Mouse (Mus musculus) heart, postnatal 0 days (tissue): ENCODE measurements around the gene Actbl2. TPM values are rescaled to one million over a fixed set of nuclear protein-coding genes. Genes with fewer than 3 reads are reported as not detected.

Experiments used
- ATAC-seq: fragments of 200-750 bp; cut with Nextera tagmentation; 2 replicates; pipeline ENCODE4 v1.8.0; 2017; ENCODE audit warnings: low read depth, moderate number of reproducible peaks, moderate library complexity; ENCODE audit not compliant: insufficient read depth
- DNase-seq: peaks from one replicate; pipeline ENCODE4 v3.0.0-alpha.2; 2016; ENCODE audit warnings: low spot score
- H3K27ac ChIP-seq: fragments of 300-500 bp; sonication (generic); 2 replicates; pipeline ENCODE4 v1.5.1; 2014; ENCODE audit warnings: low read depth, mild to moderate bottlenecking
- H3K27me3 ChIP-seq: fragments of 300-500 bp; sonication (generic); 2 replicates; pipeline ENCODE4 v1.6.1; 2014; ENCODE audit warnings: low read length, mixed read lengths; ENCODE audit not compliant: control insufficient read depth, insufficient read depth
- H3K36me3 ChIP-seq: fragments of 300-500 bp; sonication (generic); replicated peaks from 2 replicates; pipeline ENCODE4 v1.6.1; 2014; ENCODE audit warnings: low read length, mixed read lengths; ENCODE audit not compliant: control insufficient read depth, insufficient read depth
- H3K4me1 ChIP-seq: fragments of 300-500 bp; sonication (generic); 2 replicates; pipeline ENCODE4 v1.6.1; 2014; ENCODE audit warnings: antibody characterized with exemption; ENCODE audit not compliant: control insufficient read depth, insufficient read depth
- H3K4me2 ChIP-seq: fragments of 300-500 bp; sonication (generic); 2 replicates; pipeline ENCODE4 v1.6.1; 2014; ENCODE audit warnings: low read depth, mild to moderate bottlenecking, low read length, moderate library complexity
- H3K4me3 ChIP-seq: fragments of 300-500 bp; sonication (generic); 2 replicates; pipeline ENCODE4 v1.5.1; 2014; ENCODE audit warnings: low read depth, low read length
- H3K9ac ChIP-seq: fragments of 300-500 bp; sonication (generic); replicated peaks from 2 replicates; pipeline ENCODE4 v1.6.1; 2014; ENCODE audit warnings: low read depth, low read length, mixed read lengths
- H3K9me3 ChIP-seq: fragments of 300-500 bp; sonication (generic); replicated peaks from 2 replicates; pipeline ENCODE4 v1.6.1; 2016; ENCODE audit warnings: low read length; ENCODE audit not compliant: control insufficient read depth
- CTCF ChIP-seq: IDR thresholded peaks from 2 replicates; pipeline ENCODE4 v1.5.1; 2016; ENCODE audit warnings: antibody characterized with exemption, control low read depth, low read depth
- EP300 ChIP-seq: IDR thresholded peaks from 2 replicates; pipeline ENCODE4 v1.6.1; 2016; ENCODE audit warnings: antibody characterized with exemption, low read depth
- WGBS: fragments of 180-500 bp; shearing (Covaris S2); extraction: QIAGEN DNeasy Blood & Tissue Kit; methylation state at CpG from one replicate; pipeline ENCODE4 v1.1.7; 2014; 5-methylcytosine and 5-hydroxymethylcytosine counted together
- polyA plus RNA-seq: library from polyadenylated mRNA; unstranded; fragments of >200 nt; fragmentation: Nextera tagmentation; extraction: Ambion mirVana; gene quantifications from 2 replicates; pipeline ENCODE4 v1.2.1, GENCODE M21; 2015
- total RNA-seq: library from RNA; depleted of rRNA; stranded (reverse); fragments of >200 nt; gene quantifications from 2 replicates; pipeline ENCODE4 v1.2.3, GENCODE M21; 2014; ENCODE audit warnings: low replicate concordance

The Actbl2 gene
- total and polyA plus RNA-seq, 2 experiments from 2014 or later, result not detected

- DNase-seq (no peak), ATAC-seq (no peak)
- whole genome bisulfite sequencing, result 57% methylated on average over 8 of the region's 8 CpGs
- H3K36me3 ChIP-seq, result no peaks in the 10 kb centered on the region
- no peaks in the 10 kb centered on the region for H3K9me3 ChIP-seq
- no peak overlapping the region for H3K4me3 ChIP-seq
- H3K9ac ChIP-seq, result no peak overlapping the region
- H3K27me3 ChIP-seq, result no peaks in the 10 kb centered on the region
- no peak overlapping the region for H3K4me2 ChIP-seq
- no peaks in the 10 kb centered on the region for H3K4me1 ChIP-seq
- TF ChIP-seq CTCF, result no peak
- TF ChIP-seq EP300, result no peak
- no peak overlapping the region for H3K27ac ChIP-seq
These were observed 17.1 kb downstream of the Actbl2 start for GRCm38 (mm10) chr13:111271868-111272267.

GRCm38 (mm10) chr13:111286461-111287385, 31.9 kb downstream of the Actbl2 start:
- Histone ChIP-seq H3K27ac (no peak overlapping the region), H3K4me3 (no peak overlapping the region), H3K9ac (no peak overlapping the region), H3K9me3 (no peaks in the 10 kb centered on the region; the same call in 1 of the 2 replicates), H3K4me1 (peaks cover 4% of the 10 kb centered on the region; the same call in 1 of the 2 replicates), H3K4me2 (no peak overlapping the region), H3K36me3 (no peaks in the 10 kb centered on the region), H3K27me3 (no peaks in the 10 kb centered on the region)
- ATAC-seq (no peak), DNase-seq (no peak)
- WGBS, result 70% methylated on average over 10 of the region's 10 CpGs
- TF ChIP-seq CTCF, result no peak
- no peak for TF ChIP-seq EP300

GRCm38 (mm10) chr13:111291161-111291957, 36.5 kb downstream of the Actbl2 start:
- 36% methylated on average over 17 of the region's 17 CpGs for WGBS
- TF ChIP-seq EP300 (no peak), CTCF (no peak)
- Histone ChIP-seq H3K4me3 (no peak overlapping the region), H3K27ac (peak overlapping the region; percentile 83), H3K27me3 (no peaks in the 10 kb centered on the region), H3K36me3 (no peaks in the 10 kb centered on the region), H3K4me2 (0 out of 2 replicates have a peak overlapping the region, but pooled peaks have one; percentile 11), H3K4me1 (peaks cover 25% of the 10 kb centered on the region), H3K9ac (no peak overlapping the region; the same call in 1 of the 2 replicates), H3K9me3 (no peaks in the 10 kb centered on the region)
- peak; percentile 37 for DNase-seq
- ATAC-seq, result no peak; the same call in 1 of the 2 replicates

DNA sequence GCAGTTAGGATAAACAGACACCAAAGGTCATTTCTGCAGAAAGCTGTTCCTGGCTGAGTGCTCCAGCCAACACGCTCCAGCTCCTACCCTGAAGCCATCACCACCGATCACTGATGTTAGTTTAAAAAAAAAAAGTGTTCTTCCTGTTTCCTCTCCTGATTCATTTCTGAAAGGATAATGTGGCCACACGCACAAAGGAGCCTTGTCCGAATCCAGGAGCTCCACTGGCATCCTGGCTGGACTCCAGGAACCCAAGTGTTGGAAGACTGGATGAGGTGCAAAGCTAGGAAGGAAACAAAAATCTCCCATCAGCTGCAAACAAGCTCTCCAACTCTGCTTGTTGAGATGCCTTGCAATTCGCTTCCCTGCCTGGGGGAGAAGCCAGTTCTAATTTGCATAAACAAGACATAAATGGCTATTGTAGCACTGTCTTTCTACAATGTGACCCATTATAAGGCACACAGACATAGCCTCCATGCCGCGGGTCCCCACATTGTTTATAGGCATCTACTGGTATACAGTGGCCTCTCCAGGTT, 37.2 kb downstream of the Actbl2 start:
- Histone ChIP-seq H3K27ac (peak overlapping the region; percentile 83), H3K27me3 (no peaks in the 10 kb centered on the region), H3K9me3 (no peaks in the 10 kb centered on the region), H3K4me1 (peaks cover 28% of the 10 kb centered on the region), H3K4me2 (0 out of 2 replicates have a peak overlapping the region, but pooled peaks have one; percentile 11), H3K4me3 (no peak overlapping the region), H3K36me3 (no peaks in the 10 kb centered on the region), H3K9ac (no peak overlapping the region)
- 24% methylated on average over 7 of the region's 7 CpGs for WGBS
- TF ChIP-seq EP300 (no peak), CTCF (no peak)
- ATAC-seq, result 0 out of 2 replicates have a peak, but pooled peaks have one; percentile 48
- DNase-seq, result peak; percentile 50

DNA sequence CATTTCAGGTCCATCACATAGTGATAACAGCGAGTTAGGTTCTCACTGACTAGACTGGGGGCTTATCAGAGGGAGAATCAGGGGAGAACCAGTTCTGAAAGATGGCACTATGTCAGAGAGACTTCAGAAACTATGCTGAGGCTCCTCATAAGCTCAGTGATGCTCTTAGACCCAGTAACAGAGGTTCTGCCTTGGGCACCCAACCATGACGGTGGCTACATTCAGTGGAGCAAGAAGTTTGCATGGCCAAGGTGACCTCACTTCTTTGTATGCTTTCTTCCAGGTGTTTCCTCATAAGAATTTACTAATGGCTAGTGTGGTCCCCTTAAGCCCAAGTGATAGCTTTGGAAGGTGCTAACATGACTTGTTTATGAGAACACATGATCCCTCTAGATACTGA, 38.7 kb downstream of the Actbl2 start:
- DNase-seq (no peak), ATAC-seq (no peak)
- Histone ChIP-seq H3K27me3 (no peaks in the 10 kb centered on the region), H3K4me1 (peaks cover 28% of the 10 kb centered on the region), H3K4me3 (no peak overlapping the region), H3K27ac (no peak overlapping the region), H3K36me3 (no peaks in the 10 kb centered on the region), H3K4me2 (no peak overlapping the region), H3K9ac (no peak overlapping the region), H3K9me3 (no peaks in the 10 kb centered on the region)
- TF ChIP-seq EP300 (no peak), CTCF (no peak)
- WGBS, result 97% methylated on average over 2 of the region's 2 CpGs
